Mouse (Mus musculus): Measurements from ENCODE around the gene Fhl4.

Gene Fhl4

DNA sequence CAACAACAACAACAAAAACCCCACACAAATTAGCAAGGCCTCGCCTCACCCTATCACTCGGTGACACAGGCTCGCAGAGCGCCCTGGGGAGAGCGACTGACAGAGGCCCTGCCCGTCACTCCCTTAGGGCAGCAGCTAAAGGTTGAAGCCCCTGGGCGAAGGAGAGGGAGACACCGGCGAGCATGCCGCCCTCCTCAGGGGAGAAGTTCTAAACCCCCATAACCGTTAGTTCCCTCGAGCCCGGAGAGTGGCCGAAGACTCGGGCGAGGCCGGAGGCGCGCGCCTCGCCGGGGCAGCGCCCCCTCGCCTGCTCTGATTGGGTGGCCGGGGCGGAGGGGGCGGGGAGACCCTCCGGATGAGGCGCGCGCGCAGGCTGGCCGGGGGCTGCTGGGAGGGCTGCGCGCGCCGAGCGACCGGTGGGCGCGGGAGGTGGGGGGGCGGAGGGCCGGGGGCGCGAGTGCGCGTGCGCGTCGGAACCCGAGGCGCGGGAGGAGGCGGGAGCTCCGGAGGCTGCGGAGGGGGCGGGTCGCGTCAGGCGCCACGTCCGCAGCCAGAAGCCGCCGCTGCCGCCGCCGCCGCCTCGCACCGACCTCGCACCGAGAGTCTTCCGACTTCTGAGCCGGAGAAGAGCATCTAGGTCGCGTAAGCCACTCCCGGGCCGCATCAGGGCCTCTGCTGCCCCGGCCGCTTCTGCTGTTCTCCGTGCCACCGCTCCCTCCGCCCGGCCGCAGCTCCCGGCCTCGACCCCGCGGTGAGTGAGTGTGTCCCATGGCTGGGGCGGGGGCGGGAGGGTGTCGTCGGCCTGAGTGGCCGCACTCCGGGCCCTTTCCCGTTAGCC lies at the start of gene Fhl4, which contains the start of gene Tmem263:
TSS of gene Fhl4 (minus strand) at position 249 of the 838 bp plus-strand sequence.
TSS of gene Tmem263 (plus strand) at position 381 of the 838 bp plus-strand sequence.
- DNase-seq (ENCODE audit: low read depth, low spot score), result peak; percentile 89

DNA sequence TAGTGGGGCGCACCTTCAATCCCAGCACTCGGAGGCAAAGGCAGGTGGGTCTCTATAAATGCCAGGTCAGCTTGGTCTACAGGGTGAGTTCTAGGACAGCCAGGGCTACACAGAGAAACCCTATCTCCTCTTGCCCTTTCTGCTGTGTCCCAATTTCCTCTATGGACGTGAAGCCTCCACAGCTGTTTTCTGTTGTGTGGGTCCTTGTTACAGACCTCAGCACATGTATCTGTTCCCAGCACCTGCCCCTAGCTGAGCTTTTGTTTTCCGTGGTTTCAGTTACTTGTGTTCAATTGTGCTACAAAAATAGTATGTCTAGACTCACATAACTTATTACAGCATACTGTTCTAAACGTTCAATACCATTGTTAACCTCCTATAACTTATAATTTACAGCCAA lies 46.9 kb upstream of the Fhl4 start:
- no peak for DNase-seq (ENCODE audit: low read depth, low spot score)

DNA sequence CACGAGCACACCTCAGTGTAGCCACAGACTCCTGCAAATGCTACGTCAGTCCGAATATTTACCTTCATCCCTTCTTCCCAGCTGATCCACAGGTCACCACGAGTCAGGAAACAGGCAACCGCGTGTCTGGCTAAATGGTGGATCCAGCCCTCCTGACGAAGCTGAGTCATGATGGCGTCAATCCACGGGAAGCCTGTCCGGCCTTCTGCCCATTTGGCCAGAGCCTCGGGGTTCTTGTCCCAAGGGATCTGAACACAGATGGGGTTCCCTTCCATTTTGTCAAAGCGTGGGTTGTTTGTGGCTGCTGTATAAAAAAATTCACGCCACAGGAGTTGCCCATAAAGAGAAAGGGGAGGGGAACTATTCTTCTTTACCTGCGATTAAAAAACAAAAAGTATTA lies 44.0 kb upstream of the Fhl4 start:
- DNase-seq (ENCODE audit: low read depth, low spot score), result no peak

DNA sequence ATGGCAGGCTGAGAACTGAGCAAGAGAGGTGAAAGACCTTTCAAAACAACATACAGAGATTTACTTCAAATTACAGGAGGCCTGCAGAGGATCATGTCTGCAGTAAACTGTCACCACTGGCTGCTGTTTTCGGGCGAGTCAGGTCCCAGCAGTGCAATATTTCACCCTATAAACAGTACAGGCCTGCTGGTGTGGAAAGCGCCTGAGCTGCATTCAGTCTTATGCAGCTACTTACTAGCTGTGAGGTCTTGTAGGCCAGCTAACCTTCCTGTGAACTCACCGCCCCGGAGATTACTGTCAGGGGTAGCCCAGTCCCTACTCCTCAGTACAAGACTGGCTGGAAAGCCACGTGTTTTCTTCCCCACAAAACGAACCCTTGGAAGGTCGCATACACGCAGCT lies 39.2 kb upstream of the Fhl4 start:
- no peak for DNase-seq (ENCODE audit: low read depth, low spot score)

DNA sequence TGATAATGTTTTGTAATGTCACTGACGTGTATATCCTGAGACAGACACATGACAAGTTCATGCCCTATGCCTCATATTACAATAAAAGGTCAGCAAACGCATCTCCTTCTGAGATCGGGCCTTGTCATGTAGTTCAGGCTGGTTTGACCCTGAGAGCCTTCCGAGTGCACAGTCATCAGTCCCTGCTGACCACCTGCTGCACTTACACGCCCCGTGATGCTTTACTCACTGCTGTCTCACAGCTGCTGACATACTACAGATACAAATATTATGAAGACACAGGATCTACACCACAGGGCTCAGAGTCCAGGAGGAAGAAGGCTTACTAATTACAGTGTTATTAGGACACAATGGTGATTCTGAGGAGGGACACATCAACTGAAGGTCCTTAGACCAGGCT lies 34.3 kb upstream of the Fhl4 start:
- no peak for DNase-seq (ENCODE audit: low read depth, low spot score)

DNA sequence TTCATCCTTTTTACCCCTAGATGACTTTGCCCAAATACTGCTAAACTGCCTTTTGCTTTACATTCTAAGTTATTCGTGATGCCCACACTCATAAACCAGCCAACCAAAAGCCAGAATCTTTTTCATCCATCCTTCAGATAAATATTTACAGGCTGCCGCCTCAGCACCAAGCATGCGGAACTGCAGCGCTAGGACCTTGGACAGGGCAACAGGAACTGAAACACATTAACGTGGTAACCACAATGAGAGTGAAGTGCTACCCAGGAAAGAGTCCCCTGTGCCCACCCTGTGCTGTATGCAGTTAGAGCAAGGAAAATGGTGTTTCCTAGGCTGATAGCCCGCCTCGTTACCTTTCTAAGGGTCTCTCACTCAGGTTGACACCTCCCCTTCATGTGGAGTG lies 26.2 kb upstream of the Fhl4 start:
- DNase-seq (ENCODE audit: low read depth, low spot score), result no peak

DNA sequence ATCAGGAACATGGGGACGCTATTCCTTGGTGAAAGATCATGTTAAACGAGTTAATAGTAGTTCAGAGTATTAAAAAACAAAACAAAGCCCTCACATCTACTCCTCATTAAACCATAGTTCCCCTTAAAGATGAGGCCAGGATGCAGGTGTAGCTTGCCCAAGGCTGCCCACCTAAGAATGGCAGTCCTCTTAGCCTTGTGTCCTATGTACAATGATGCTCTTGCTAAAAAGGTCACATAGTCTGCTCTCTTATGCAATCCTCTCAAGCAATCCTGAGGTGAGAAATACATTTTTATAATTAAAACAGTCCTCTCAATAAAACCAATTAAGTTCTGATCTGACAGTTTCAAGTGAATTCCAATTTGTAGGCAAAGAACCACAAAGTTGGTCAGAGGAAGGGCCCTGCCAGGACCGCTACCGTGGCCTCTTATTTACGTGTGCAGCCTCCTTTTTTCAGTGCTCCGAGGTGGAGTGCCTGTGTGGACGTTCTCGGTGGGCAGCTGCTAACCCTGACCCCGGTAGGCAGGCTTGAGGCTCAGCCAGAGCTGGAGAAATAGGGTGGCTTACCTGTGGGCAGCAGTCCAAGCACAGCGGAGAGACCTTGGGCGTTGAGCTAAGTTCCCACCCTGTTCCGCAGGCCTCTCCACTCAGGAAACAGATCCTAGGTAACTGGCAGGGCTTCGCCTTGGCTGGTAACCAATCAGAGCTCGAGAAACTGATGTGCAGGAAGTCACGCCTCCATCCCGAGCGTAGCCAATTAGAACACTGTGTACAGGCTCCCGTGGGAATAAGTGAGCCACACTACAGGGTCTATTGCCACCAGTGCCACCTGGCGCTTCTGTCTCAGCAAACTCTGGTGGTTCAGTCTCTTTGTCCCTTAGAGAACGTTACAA lies 25.3 kb upstream of the Fhl4 start, which contains the start of gene Mterf2:
TSS of gene Mterf2 (minus strand) at position 633 of the 893 bp plus-strand sequence.
- peak; percentile 94 for DNase-seq (ENCODE audit: low read depth, low spot score)

DNA sequence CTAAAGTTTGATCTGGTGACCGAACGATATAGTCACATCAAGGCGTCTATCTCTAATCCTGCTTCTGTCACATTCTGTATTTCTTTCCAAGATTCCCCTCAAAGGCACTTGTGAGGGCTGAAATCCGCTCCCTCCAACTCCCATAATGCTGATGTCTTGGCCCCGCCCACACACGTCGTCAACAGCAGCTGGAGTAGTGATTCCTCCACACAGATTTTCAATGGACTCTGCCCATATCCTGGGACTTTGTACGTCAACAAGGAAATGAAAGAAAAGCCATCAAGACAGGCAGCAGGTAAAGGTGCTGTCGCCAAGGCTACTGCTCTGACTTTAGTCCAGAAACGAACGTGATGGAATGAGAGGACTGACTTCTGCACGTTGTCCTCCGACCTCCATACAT lies 22.9 kb upstream of the Fhl4 start:
- DNase-seq (ENCODE audit: low read depth, low spot score), result no peak

DNA sequence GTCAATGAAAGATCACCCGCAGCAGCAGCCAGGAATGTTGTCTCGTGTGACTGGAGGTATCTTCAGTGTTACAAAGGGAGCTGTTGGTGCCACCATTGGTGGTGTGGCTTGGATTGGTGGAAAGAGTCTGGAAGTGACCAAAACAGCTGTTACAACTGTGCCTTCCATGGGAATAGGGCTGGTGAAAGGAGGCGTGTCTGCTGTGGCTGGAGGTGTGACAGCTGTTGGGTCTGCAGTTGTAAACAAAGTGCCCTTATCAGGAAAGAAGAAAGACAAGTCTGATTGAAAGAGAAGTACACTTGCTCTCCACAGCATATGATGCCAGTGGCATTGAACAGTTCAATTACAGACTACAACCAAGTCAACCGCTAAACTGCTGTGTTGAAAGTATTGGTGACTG lies 12.1 kb upstream of the Fhl4 start:
- DNase-seq (ENCODE audit: low read depth, low spot score), result no peak

DNA sequence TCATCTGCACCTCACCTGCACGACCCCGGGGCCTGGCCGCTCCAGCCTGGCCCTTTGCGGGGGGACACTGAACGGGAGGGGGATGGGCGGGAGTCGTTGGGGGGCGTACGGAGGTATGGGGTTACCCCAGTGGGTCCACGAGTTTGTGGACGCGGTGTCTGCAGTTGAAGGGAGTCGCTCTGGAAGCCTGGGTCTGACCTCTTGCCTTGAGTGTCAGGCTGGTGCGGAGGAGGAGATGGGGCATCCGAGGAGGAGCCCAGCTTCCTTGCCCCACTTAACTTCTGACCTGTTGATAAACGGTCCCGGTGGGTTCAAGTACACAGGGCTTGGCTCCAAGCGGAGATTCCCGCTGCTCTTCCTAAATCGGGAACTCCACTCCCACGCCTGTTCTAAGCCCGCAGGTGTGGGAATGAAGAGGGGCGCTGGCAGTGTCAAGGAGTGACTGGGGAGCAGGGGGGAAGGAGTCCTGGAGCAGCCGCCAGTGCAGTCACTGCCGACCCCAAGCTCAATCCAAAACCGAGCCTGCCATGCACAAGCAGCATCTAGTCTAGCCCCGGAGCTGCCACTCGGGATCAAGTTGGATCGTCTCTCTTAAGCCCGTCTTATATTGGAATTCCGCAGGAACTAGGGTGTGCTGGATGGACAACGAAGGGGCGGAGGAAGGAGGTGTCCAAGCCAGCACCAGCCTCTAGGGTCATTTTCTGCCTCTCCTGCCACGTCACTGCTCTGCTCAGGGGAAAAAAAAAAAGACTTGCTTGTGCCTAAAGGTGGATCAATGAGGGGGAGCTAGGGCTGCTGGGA lies 990 bp upstream of the Fhl4 start:
- DNase-seq (ENCODE audit: low read depth, low spot score), result peak; percentile 5

DNA sequence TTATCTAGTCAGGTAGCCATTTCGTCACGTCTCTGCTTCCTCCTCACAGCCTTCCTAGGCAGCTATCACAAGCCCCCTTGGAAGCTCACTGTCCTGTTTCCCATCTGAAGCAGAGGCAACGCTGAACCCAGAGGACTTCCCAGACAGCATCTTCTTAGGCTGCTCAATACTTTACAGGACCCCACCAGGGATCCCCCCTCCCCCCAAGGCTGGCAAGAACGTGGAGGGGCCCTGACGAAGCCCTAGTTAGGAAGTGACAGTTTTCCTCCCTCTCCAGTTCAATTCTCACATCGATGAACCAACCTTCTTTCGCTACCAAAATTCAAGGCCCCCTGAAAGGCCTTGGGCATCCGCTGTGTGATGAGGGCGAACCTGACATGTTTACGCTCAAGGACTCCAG lies 454 bp downstream of the Fhl4 start:
- no peak for DNase-seq (ENCODE audit: low read depth, low spot score)

DNA sequence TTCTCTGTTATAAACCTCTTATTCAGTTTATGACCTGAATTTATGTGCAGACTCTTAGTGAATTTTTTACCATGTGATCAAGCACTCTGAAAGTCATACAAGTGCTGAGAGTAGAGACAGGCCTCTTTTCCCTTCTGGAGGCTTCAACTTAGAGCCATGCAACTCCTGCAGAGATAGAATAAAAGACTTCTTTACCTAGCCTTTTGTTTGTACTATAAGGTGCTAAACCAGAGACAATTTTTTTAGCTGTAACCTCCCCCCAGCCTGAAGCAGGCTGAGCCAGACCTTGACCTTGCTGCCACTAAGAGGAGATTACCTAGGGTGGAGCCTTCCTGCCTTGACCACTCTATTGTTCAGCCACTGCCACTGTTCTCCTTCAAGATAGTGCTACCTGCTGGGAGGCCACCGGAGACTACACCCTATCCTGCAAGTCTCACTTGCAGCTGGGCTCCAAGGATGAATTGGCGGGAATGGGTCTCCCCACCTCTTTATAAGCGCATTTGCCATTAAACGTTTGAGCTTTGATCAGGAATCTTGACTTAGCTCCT lies 30.6 kb downstream of the Fhl4 start:
- DNase-seq (ENCODE audit: low read depth, low spot score), result no peak

DNA sequence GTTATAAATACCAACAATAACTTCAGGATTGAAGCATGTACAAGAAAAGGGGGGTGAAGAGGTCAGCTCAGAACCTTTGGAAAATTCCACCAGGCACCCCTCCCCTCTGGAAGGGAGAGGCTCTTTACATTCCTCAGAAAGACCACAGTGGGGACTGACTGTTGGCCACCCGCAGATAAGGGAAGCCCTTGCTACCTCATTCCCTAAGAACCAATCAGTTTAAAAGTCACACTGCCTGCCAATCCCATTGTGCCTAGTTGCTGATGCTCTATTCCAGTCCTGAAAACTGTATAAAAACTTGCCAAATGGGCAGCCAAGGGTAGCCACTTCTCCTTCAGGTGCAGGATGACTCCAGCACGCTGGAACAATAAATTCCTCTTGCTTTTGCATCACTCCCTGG lies 47.4 kb downstream of the Fhl4 start:
- no peak for DNase-seq (ENCODE audit: low read depth, low spot score)

DNA sequence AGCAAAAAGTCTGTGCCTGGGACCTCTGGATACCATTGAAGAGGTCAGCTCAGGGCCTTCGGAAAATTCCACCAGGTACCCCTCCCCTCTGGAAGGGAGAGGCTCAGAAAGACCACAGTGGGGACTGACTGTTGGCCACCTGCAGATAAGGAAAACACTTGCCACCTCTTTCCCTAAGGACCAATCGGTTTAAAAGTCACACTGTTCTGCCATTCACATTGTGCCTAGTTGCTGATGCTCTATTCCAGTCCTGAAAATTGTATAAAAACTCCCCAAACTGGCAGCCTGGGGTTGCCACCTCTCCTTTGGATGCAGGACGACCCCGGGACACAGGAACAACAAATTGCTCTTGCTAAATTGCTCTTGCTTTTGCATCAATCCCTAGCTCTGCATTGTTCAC lies 49.8 kb downstream of the Fhl4 start:
- DNase-seq (ENCODE audit: low read depth, low spot score), result no peak

DNA sequence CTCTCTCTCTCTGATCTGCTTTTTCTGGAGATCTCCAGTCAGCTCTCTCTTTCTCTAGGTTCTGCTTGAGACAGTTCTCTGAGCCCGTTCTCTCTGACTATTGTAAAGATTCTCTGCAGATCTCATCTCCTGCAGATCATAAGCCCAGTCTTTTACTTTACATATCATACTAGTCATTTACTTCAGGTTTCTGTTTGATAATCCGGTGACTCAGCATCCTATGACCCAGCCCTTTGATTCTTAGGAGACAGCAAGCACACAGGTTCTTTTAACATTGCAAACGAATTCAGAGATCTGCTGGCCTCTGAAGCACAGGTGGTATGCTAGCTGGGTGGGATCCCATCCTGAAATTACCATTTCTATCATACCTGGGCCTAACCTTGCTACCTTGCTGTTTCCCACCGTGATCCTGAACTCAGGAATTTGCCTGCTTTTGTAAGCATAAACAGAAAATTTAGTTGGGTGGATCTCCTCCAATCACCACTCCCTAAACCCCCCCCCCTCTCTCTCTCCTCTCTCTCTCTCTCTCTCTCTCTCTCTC lies 51.6 kb downstream of the Fhl4 start:
- no peak for DNase-seq (ENCODE audit: low read depth, low spot score)

DNA sequence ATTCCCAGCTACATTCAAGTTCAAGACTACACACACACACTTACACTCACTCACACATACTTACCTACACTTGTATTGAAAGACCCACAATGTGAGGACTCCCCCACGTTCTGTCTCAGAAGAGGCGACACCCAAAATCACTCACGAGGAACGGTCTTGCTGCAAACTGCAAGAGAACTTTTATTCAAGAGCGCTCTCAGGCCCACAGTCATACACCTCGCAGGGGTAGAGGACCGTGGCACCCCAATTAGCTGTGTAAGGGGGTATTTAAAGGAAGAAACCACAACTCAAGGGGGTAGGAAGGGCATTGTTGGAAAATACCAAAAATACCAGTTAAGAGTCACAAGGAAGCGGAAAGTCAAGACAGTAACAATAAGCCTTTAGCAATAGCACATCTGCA lies 54.3 kb downstream of the Fhl4 start:
- no peak for DNase-seq (ENCODE audit: low read depth, low spot score)

DNA sequence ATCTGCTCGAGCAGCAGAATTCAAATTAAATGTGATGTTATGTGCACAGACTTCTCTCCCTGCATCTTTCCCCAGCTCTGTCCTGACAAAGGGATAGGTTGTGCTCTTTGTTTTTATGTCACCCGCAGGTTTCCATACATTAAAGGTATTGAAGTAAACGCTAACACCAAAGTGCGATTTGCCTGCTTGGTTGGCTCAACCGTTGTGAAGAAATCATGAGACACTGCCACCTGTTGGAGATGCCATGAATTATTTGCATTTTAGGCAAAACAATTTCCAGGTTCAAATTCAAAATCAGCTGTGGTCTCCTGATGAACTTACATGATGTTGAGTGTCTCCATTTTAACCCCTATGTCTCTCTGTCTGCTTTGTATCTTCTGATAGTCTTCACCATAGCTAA lies 55.7 kb downstream of the Fhl4 start:
- peak; percentile 16 for DNase-seq (ENCODE audit: low read depth, low spot score)
